Mouse (Mus musculus) liver, embryonic 16.5 days (tissue): ENCODE measurements at regions not wholly inside any gene's neighbourhood (a gene's known extent, or its start where the extent isn't known, plus 50 kb on each side); places are given as distances from the start of the nearest gene placed in this dataset.

Experiments
- ATAC-seq: fragments of 200-750 bp; cut with Nextera tagmentation; 2 replicates; pipeline ENCODE4 v1.8.0; 2017; ENCODE audit warnings: low read depth, mild to moderate bottlenecking, moderate number of reproducible peaks, moderate library complexity
- H3K27ac ChIP-seq: fragments of 300-500 bp; sonication (generic); 2 replicates; pipeline ENCODE4 v1.5.1; 2014; ENCODE audit warnings: mild to moderate bottlenecking, low read length
- H3K27me3 ChIP-seq: fragments of 300-500 bp; sonication (generic); 2 replicates; pipeline ENCODE4 v1.6.1; 2014; ENCODE audit warnings: low read depth, low read length, mixed read lengths; ENCODE audit not compliant: control insufficient read depth, insufficient read depth
- H3K36me3 ChIP-seq: fragments of 300-500 bp; sonication (generic); 2 replicates; pipeline ENCODE4 v1.6.1; 2014; ENCODE audit warnings: mild to moderate bottlenecking; ENCODE audit not compliant: control insufficient read depth, insufficient read depth
- H3K4me1 ChIP-seq: fragments of 300-500 bp; sonication (generic); 2 replicates; pipeline ENCODE4 v1.6.1; 2014; ENCODE audit warnings: low read depth, low read length, mixed read lengths; ENCODE audit not compliant: control insufficient read depth
- H3K4me2 ChIP-seq: fragments of 300-500 bp; sonication (generic); 2 replicates; pipeline ENCODE4 v1.6.1; 2014; ENCODE audit warnings: low read depth, low read length, mixed read lengths
- H3K4me3 ChIP-seq: fragments of 300-500 bp; sonication (generic); 2 replicates; pipeline ENCODE4 v1.5.1; 2014; ENCODE audit warnings: low read depth, mild to moderate bottlenecking, low read length
- H3K9ac ChIP-seq: fragments of 300-500 bp; sonication (generic); 2 replicates; pipeline ENCODE4 v1.6.1; 2014; ENCODE audit warnings: low read depth, low read length
- H3K9me3 ChIP-seq: fragments of 300-500 bp; sonication (generic); replicated peaks from 2 replicates; pipeline ENCODE4 v1.6.1; 2016; ENCODE audit warnings: low read length; ENCODE audit not compliant: control insufficient read depth
- WGBS: fragments of 180-500 bp; shearing (Covaris S2); extraction: QIAGEN DNeasy Blood & Tissue Kit; methylation state at CpG from one replicate; pipeline ENCODE4 v1.1.7; 2014; ENCODE audit not compliant: insufficient replicate concordance; 5-methylcytosine and 5-hydroxymethylcytosine counted together

DNA sequence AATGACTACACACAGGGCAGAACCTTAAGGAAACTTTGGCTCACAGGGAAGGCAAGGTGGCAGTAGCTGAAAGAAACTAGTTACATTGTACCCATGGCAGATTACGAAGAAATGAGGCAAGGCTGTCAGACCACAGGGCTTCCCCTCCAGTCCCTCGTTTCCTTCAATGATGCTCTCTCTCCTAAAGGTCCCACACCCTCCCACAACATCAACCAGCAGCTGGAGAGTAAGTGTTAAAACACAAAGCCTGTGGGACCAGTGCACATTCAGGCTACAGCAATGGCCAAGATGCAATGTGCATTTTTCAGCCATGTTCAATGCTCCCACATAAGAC lies 355.5 kb downstream of the Ankrd50 start:
- no peak overlapping the region for H3K4me3 ChIP-seq
- H3K4me1 ChIP-seq: peaks cover 4% of the 10 kb centered on the region
- peak overlapping the region; percentile 68 for H3K27ac ChIP-seq
- no peak for ATAC-seq
- H3K36me3 ChIP-seq: no peaks in the 10 kb centered on the region
- H3K27me3 ChIP-seq: no peaks in the 10 kb centered on the region
- no peak overlapping the region for H3K9ac ChIP-seq
- WGBS: 50% methylated on average over 2 of the region's 2 CpGs
- no peak overlapping the region for H3K4me2 ChIP-seq
- no peaks in the 10 kb centered on the region for H3K9me3 ChIP-seq

DNA sequence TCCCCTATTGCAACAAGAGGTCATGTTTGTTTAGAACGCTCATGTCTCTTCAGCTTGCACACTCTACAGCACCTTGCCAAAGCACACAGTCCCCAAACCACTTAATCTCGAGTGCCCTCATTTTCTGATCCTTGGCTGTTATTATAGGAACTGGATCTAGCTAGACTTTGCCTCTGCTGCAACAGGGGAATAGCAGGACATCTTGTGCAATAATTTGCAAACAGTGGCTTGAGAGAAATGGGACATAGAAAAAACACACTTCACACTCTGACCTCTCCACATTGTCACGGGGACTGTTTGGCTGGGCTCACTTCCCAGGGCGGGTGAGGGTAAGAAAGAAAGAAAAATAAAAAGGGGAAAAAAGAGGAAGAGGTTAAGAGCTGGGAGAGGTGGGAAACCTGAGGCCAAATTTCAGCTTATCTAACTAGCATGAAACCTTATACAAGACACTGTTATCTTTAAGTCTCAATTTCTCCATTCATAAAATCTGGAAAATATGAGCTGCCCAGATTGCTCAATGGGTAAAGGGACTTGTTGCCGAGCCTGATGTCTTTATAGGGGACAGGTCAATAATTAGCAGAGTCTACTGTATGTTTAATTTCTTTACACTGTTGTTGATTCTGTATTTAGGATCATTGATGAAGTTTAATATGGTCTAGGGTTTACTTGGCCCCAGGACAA lies 356.0 kb downstream of the Ankrd50 start:
- H3K36me3 ChIP-seq: no peaks in the 10 kb centered on the region
- no peak overlapping the region for H3K4me3 ChIP-seq
- peak; percentile 94 for ATAC-seq
- H3K27ac ChIP-seq: peak overlapping the region; percentile 87
- no peak overlapping the region for H3K9ac ChIP-seq
- H3K4me2 ChIP-seq: no peak overlapping the region
- peaks cover 4% of the 10 kb centered on the region for H3K4me1 ChIP-seq
- H3K27me3 ChIP-seq: no peaks in the 10 kb centered on the region
- H3K9me3 ChIP-seq: no peaks in the 10 kb centered on the region
- 26% methylated on average over 5 of the region's 5 CpGs for WGBS

DNA sequence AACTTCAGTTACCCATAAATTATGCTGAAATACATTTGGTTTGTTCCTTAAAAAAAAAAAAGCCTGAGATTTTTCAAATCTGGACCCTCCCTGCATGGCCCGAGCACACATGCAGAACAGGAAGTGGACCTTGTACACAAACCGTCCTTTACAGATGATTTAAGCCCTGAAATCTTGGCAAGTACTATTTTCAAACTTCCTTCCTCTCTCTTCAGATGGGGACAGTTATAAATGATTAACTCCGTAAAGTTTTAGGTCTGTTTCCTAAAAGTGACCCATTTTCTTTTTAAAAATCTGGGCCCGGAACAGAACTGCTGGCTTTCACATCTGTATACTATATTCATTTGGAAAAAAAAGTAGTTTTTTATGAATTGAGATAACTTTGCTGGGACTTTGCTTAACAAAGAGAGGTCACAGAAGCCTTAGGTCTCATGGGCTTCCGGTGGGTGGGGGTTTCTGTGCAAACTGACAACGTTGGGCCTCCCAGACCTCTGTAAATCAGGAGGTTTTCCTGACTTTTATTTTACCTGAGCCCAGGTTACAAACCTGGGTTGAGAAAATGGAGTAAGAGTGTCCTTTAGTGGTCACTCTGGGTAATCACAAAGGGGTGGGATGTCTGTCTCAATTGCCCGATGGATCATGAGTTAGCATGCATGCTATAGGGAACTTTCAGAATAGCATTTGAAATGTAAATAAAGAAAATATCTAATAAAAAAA lies 368.4 kb downstream of the Ankrd50 start:
- H3K4me2 ChIP-seq: no peak overlapping the region
- 13% methylated on average over 7 of the region's 7 CpGs for WGBS
- H3K27me3 ChIP-seq: no peaks in the 10 kb centered on the region
- no peaks in the 10 kb centered on the region; the same call in 1 of the 2 replicates for H3K4me1 ChIP-seq
- peak; percentile 48; the same call in 1 of the 2 replicates for ATAC-seq
- no peak overlapping the region for H3K27ac ChIP-seq
- H3K36me3 ChIP-seq: no peaks in the 10 kb centered on the region
- H3K4me3 ChIP-seq: no peak overlapping the region
- H3K9ac ChIP-seq: no peak overlapping the region
- H3K9me3 ChIP-seq: no peaks in the 10 kb centered on the region

DNA sequence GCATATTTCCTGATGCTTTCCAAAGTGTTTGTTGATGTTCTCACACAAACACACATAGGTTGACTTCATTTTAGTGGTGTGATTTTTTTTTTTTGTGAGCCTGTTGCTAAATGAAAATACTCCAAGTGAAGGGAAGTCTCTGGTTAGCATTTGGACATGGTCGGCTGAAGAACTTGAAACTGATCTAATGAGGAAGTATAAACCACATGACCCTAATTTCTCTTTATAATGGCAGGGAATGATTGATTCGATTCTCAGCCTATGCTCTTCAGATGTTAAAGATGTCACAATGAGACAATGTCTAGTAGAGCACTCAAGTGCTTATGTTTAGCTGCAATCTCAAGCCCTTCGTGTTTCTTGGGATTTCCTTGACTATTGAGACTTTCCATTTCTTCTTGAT lies 372.1 kb downstream of the Ankrd50 start:
- Histone ChIP-seq H3K4me2 (no peak overlapping the region), H3K27me3 (no peaks in the 10 kb centered on the region), H3K27ac (no peak overlapping the region), H3K4me1 (no peaks in the 10 kb centered on the region; the same call in 1 of the 2 replicates), H3K9ac (no peak overlapping the region), H3K36me3 (no peaks in the 10 kb centered on the region), H3K4me3 (no peak overlapping the region), H3K9me3 (no peaks in the 10 kb centered on the region)
- no peak for ATAC-seq
- WGBS: 35% methylated on average over 3 of the region's 3 CpGs

DNA sequence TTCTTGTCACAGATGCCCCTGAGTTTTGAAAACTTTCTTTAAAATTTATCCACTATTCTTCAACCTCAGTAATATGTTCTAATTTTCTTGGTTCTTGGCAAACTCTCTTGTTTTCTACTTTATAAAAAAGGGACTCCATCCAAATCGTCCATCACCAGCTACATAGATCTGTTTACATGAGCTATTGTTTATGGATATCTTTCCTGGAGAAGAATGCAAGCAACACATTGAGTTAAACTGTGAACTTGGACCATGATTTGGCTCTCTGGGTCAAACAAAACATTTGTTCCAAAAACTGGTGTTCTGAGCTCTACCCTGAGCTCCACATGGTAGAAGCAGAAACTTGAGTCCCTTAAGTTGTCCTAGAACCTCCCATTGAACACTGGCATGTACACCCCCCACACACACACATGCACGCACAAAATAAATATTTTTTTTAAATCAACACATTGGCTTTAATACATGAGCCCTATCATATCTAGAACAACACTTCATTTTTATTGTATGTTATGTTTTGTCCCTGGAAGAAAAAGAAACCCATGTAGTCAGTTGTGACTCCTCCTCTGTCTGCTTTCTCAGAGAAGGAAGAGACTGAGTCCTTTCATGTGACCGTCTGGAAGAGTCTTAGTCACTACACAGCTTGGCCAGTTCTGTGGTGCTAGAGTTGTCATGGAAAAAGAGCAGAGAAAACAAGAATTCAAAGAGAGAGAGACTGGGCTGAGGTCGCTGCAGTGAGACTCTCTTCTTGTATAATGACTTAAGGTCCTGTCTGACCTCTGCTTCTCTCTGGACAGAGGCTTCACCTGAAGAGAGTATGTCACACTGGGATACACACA lies 379.4 kb downstream of the Ankrd50 start:
- no peaks in the 10 kb centered on the region for H3K9me3 ChIP-seq
- no peaks in the 10 kb centered on the region for H3K4me1 ChIP-seq
- H3K27me3 ChIP-seq: no peaks in the 10 kb centered on the region
- no peak overlapping the region for H3K27ac ChIP-seq
- H3K4me2 ChIP-seq: no peak overlapping the region
- H3K4me3 ChIP-seq: no peak overlapping the region
- no peak for ATAC-seq
- H3K36me3 ChIP-seq: no peaks in the 10 kb centered on the region
- WGBS: 47% methylated on average over 4 of the region's 4 CpGs
- no peak overlapping the region for H3K9ac ChIP-seq

DNA sequence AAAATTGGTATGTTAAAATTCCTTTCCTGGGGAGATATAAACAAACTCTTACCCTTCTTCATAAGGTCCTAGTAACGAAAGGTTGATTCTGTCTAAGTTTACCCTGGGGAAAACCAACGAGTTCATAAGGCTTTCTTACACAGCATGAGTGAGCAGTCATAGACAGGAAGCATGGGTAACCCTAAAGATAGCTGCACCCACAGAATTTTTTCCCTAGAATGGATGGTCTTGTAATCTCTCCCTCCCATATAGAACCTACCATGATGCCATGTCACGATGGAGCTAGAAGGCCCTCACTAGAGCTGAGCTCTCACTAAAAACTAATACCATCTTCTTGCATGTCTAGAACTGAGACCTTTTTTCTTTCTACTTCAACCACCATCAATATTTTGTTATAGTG lies 380.1 kb upstream of the Gm5148 start:
- ATAC-seq: no peak
- no peak overlapping the region for H3K4me3 ChIP-seq
- no peaks in the 10 kb centered on the region for H3K4me1 ChIP-seq
- 41% methylated on average over 3 of the region's 3 CpGs for WGBS
- H3K9ac ChIP-seq: no peak overlapping the region
- H3K9me3 ChIP-seq: no peaks in the 10 kb centered on the region
- no peaks in the 10 kb centered on the region for H3K27me3 ChIP-seq
- H3K27ac ChIP-seq: no peak overlapping the region
- H3K4me2 ChIP-seq: no peak overlapping the region
- no peaks in the 10 kb centered on the region for H3K36me3 ChIP-seq

DNA sequence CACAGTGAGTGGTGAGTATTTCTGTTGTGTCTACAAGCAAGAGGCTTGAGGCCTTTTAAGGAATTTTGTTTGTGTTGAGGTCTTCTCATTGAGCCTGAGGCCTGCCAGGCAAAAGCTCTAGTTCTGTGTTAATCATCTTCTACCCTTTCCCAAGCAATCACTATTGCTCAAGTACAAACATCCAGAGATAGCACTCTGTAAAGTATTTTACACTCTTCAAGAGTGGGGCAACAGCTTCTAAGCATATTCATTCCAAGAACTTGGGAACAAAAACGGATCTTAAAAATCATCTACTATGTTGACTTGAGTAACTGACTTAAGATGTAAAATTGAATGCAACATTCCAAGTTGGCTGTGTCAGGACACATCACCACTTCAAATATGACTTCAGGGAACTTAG lies 378.7 kb upstream of the Gm5148 start:
- Histone ChIP-seq H3K9me3 (no peaks in the 10 kb centered on the region), H3K27me3 (no peaks in the 10 kb centered on the region), H3K9ac (no peak overlapping the region), H3K4me1 (no peaks in the 10 kb centered on the region), H3K36me3 (no peaks in the 10 kb centered on the region), H3K4me2 (no peak overlapping the region), H3K4me3 (no peak overlapping the region), H3K27ac (no peak overlapping the region)
- WGBS: 58% methylated on average over 1 of the region's 1 CpGs
- no peak for ATAC-seq

DNA sequence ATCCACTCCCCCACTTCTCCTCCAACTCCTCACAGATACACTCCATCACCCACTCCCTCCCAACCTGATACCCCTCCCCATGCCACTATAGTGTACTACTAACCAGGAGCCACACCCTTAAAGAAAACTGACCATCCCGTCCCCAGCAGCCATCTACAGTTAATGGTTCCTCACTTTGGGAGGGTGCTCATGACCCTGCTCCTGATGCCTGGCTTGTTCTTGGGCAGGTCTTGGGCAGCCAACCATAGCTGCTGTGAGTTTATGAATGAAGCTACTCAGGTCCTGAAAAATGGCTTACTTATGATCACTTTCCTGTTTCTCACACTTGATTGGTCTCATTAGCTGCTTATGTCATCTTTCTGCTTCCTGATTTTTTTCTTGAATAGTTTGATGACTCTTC lies 377.9 kb upstream of the Gm5148 start:
- no peak overlapping the region for H3K9ac ChIP-seq
- H3K4me3 ChIP-seq: no peak overlapping the region
- no peaks in the 10 kb centered on the region for H3K9me3 ChIP-seq
- no peaks in the 10 kb centered on the region for H3K4me1 ChIP-seq
- no peak for ATAC-seq
- no peaks in the 10 kb centered on the region for H3K27me3 ChIP-seq
- no peak overlapping the region for H3K4me2 ChIP-seq
- WGBS: 62% methylated on average over 1 of the region's 1 CpGs
- H3K36me3 ChIP-seq: no peaks in the 10 kb centered on the region
- H3K27ac ChIP-seq: no peak overlapping the region
